Mouse (Mus musculus) heart, embryonic 15.5 days (tissue): ENCODE measurements at regions not wholly inside any gene's neighbourhood (a gene's known extent, or its start where the extent isn't known, plus 50 kb on each side); places are given as distances from the start of the nearest gene placed in this dataset.

Experiments used
- ATAC-seq: fragments of 200-750 bp; cut with Nextera tagmentation; replicated peaks from 2 replicates; pipeline ENCODE4 v1.8.0; 2017; ENCODE audit warnings: low read depth, moderate TSS enrichment; ENCODE audit not compliant: insufficient number of reproducible peaks, insufficient read depth, low FRiP score
- H3K27ac ChIP-seq: fragments of 300-500 bp; sonication (generic); 2 replicates; pipeline ENCODE4 v1.5.1; 2015; ENCODE audit warnings: mild to moderate bottlenecking, inconsistent platforms
- H3K27me3 ChIP-seq: fragments of 300-500 bp; sonication (generic); 2 replicates; pipeline ENCODE4 v1.6.1; 2015; ENCODE audit warnings: inconsistent platforms
- H3K36me3 ChIP-seq: fragments of 300-500 bp; sonication (generic); 2 replicates; pipeline ENCODE4 v1.6.1; 2015; ENCODE audit warnings: mild to moderate bottlenecking, inconsistent platforms
- H3K4me1 ChIP-seq: fragments of 300-500 bp; sonication (generic); replicated peaks from 2 replicates; pipeline ENCODE4 v1.6.1; 2015; ENCODE audit warnings: inconsistent platforms
- H3K4me2 ChIP-seq: fragments of 300-500 bp; sonication (generic); 2 replicates; pipeline ENCODE4 v1.6.1; 2015; ENCODE audit warnings: inconsistent platforms, mild to moderate bottlenecking, moderate library complexity
- H3K4me3 ChIP-seq: fragments of 300-500 bp; sonication (generic); 2 replicates; pipeline ENCODE4 v1.5.1; 2015; ENCODE audit warnings: mild to moderate bottlenecking, inconsistent platforms
- H3K9ac ChIP-seq: fragments of 300-500 bp; sonication (generic); 2 replicates; pipeline ENCODE4 v1.6.1; 2015; ENCODE audit warnings: mild to moderate bottlenecking, inconsistent platforms
- H3K9me3 ChIP-seq: fragments of 300-500 bp; sonication (generic); replicated peaks from 2 replicates; pipeline ENCODE4 v1.6.1; 2016; ENCODE audit warnings: inconsistent platforms
- WGBS: fragments of 180-500 bp; shearing (Covaris S2); methylation state at CpG from one replicate; pipeline ENCODE4 v1.1.7; 2015; ENCODE audit warnings: mixed read lengths; 5-methylcytosine and 5-hydroxymethylcytosine counted together

GRCm38 (mm10) chr8:89751201-89751600 lies 596.9 kb downstream of the Tox3 start:
- 83% methylated on average over 3 of the region's 3 CpGs for WGBS
- Histone ChIP-seq H3K27me3 (no peaks in the 10 kb centered on the region), H3K4me3 (no peak overlapping the region), H3K4me2 (no peak overlapping the region), H3K36me3 (no peaks in the 10 kb centered on the region), H3K9ac (no peak overlapping the region), H3K27ac (no peak overlapping the region), H3K9me3 (no peaks in the 10 kb centered on the region), H3K4me1 (no peaks in the 10 kb centered on the region)
- no peak for ATAC-seq

- no peak for ATAC-seq
- H3K4me3 ChIP-seq = no peak overlapping the region
- no peaks in the 10 kb centered on the region for H3K27me3 ChIP-seq
- no peak overlapping the region for H3K4me2 ChIP-seq
- 70% methylated on average over 4 of the region's 4 CpGs for WGBS
- no peaks in the 10 kb centered on the region for H3K9me3 ChIP-seq
- no peaks in the 10 kb centered on the region for H3K36me3 ChIP-seq
- H3K9ac ChIP-seq = no peak overlapping the region
- H3K4me1 ChIP-seq = no peaks in the 10 kb centered on the region
- H3K27ac ChIP-seq = no peak overlapping the region
Observed at GRCm38 (mm10) chr8:89747726-89748125, 600.4 kb downstream of the Tox3 start.

GRCm38 (mm10) chr8:89744267-89745028 lies 603.7 kb downstream of the Tox3 start:
- H3K9me3 ChIP-seq = no peaks in the 10 kb centered on the region
- no peak for ATAC-seq
- H3K27me3 ChIP-seq = no peaks in the 10 kb centered on the region
- 74% methylated on average over 11 of the region's 11 CpGs for WGBS
- no peak overlapping the region for H3K4me2 ChIP-seq
- no peaks in the 10 kb centered on the region for H3K4me1 ChIP-seq
- H3K9ac ChIP-seq = no peak overlapping the region
- no peaks in the 10 kb centered on the region for H3K36me3 ChIP-seq
- no peak overlapping the region for H3K27ac ChIP-seq
- no peak overlapping the region for H3K4me3 ChIP-seq

GRCm38 (mm10) chr8:89738657-89739056 lies 609.5 kb downstream of the Tox3 start:
- Histone ChIP-seq H3K9me3 (no peaks in the 10 kb centered on the region), H3K4me1 (no peaks in the 10 kb centered on the region), H3K4me3 (no peak overlapping the region), H3K4me2 (no peak overlapping the region), H3K36me3 (no peaks in the 10 kb centered on the region), H3K27ac (no peak overlapping the region), H3K27me3 (no peaks in the 10 kb centered on the region), H3K9ac (no peak overlapping the region)
- 88% methylated on average over 3 of the region's 3 CpGs for WGBS
- no peak for ATAC-seq

- WGBS = 82% methylated on average over 1 of the region's 1 CpGs
- ATAC-seq = no peak
- Histone ChIP-seq H3K4me1 (no peaks in the 10 kb centered on the region), H3K4me3 (no peak overlapping the region), H3K36me3 (no peaks in the 10 kb centered on the region), H3K27ac (no peak overlapping the region), H3K27me3 (no peaks in the 10 kb centered on the region), H3K9ac (no peak overlapping the region), H3K4me2 (no peak overlapping the region), H3K9me3 (no peaks in the 10 kb centered on the region)
Observed at GRCm38 (mm10) chr8:89737636-89738035, 610.5 kb downstream of the Tox3 start.

- 84% methylated on average over 6 of the region's 6 CpGs for WGBS
- no peak overlapping the region for H3K9ac ChIP-seq
- H3K4me2 ChIP-seq = no peak overlapping the region
- H3K36me3 ChIP-seq = no peaks in the 10 kb centered on the region
- no peaks in the 10 kb centered on the region for H3K9me3 ChIP-seq
- H3K4me3 ChIP-seq = no peak overlapping the region
- no peak for ATAC-seq
- H3K27me3 ChIP-seq = no peaks in the 10 kb centered on the region
- H3K4me1 ChIP-seq = 0 out of 2 replicates have a peak, but pooled peaks cover 7% of the 10 kb centered on the region
- H3K27ac ChIP-seq = no peak overlapping the region
Observed at GRCm38 (mm10) chr8:89727252-89727651, 620.9 kb downstream of the Tox3 start.

- no peak overlapping the region for H3K9ac ChIP-seq
- H3K36me3 ChIP-seq = no peaks in the 10 kb centered on the region
- no peak for ATAC-seq
- no peak overlapping the region for H3K4me2 ChIP-seq
- no peak overlapping the region for H3K4me3 ChIP-seq
- 81% methylated on average over 5 of the region's 5 CpGs for WGBS
- H3K9me3 ChIP-seq = no peaks in the 10 kb centered on the region
- H3K27ac ChIP-seq = no peak overlapping the region
- H3K27me3 ChIP-seq = no peaks in the 10 kb centered on the region
- 0 out of 2 replicates have a peak, but pooled peaks cover 7% of the 10 kb centered on the region for H3K4me1 ChIP-seq
Observed at GRCm38 (mm10) chr8:89721684-89722305, 626.3 kb downstream of the Tox3 start.

GRCm38 (mm10) chr8:89713880-89714279 lies 634.3 kb downstream of the Tox3 start:
- ATAC-seq = no peak
- H3K27ac ChIP-seq = no peak overlapping the region
- H3K9ac ChIP-seq = no peak overlapping the region
- H3K36me3 ChIP-seq = no peaks in the 10 kb centered on the region
- H3K4me2 ChIP-seq = 0 out of 2 replicates have a peak overlapping the region, but pooled peaks have one; percentile 26
- no peaks in the 10 kb centered on the region for H3K9me3 ChIP-seq
- no peaks in the 10 kb centered on the region for H3K27me3 ChIP-seq
- H3K4me3 ChIP-seq = no peak overlapping the region
- 46% methylated on average over 6 of the region's 6 CpGs for WGBS
- peaks cover 5% of the 10 kb centered on the region; the same call in 1 of the 2 replicates for H3K4me1 ChIP-seq

GRCm38 (mm10) chr8:89707341-89707928 lies 640.7 kb downstream of the Tox3 start:
- Histone ChIP-seq H3K4me3 (no peak overlapping the region), H3K27me3 (no peaks in the 10 kb centered on the region), H3K9me3 (no peaks in the 10 kb centered on the region), H3K4me1 (no peaks in the 10 kb centered on the region), H3K9ac (no peak overlapping the region), H3K4me2 (no peak overlapping the region), H3K36me3 (no peaks in the 10 kb centered on the region), H3K27ac (no peak overlapping the region)
- ATAC-seq = no peak
- 32% methylated on average over 5 of the region's 5 CpGs for whole genome bisulfite sequencing

- Histone ChIP-seq H3K27ac (no peak overlapping the region), H3K4me3 (no peak overlapping the region), H3K9me3 (no peaks in the 10 kb centered on the region), H3K4me2 (no peak overlapping the region), H3K4me1 (no peaks in the 10 kb centered on the region), H3K36me3 (no peaks in the 10 kb centered on the region), H3K27me3 (no peaks in the 10 kb centered on the region), H3K9ac (no peak overlapping the region)
- ATAC-seq = no peak
- WGBS = 69% methylated on average over 6 of the region's 6 CpGs
Observed at GRCm38 (mm10) chr8:89685696-89686095, 641.7 kb upstream of the Sall1 start.

- WGBS = 79% methylated on average over 4 of the region's 4 CpGs
- no peak overlapping the region for H3K27ac ChIP-seq
- H3K27me3 ChIP-seq = no peaks in the 10 kb centered on the region
- H3K36me3 ChIP-seq = no peaks in the 10 kb centered on the region
- H3K4me3 ChIP-seq = no peak overlapping the region
- no peaks in the 10 kb centered on the region for H3K9me3 ChIP-seq
- no peak for ATAC-seq
- H3K4me1 ChIP-seq = no peaks in the 10 kb centered on the region
- H3K9ac ChIP-seq = no peak overlapping the region
- H3K4me2 ChIP-seq = no peak overlapping the region
Observed at GRCm38 (mm10) chr8:89680937-89681336, 637.0 kb upstream of the Sall1 start.
